Mouse (Mus musculus): ENCODE results near the gene Sox15. TPM values are rescaled to one million over a fixed set of nuclear protein-coding genes. Genes with fewer than 3 reads are reported as not detected.
"Not testable (repeated sequence)": the region's sequence is repeated elsewhere in the genome, so short reads cannot be mapped to it uniquely, and the experiment has no call there.

Gene Sox15
- total RNA-seq, 2 experiments from 2014 or later = not detected

- DNase-seq = no peak
- intact Hi-C loops (cut with DNase I) = no loop called here
Observed at GRCm38 (mm10) chr11:69693421-69693965, 38.4 kb downstream of the Sox15 start.

DNA sequence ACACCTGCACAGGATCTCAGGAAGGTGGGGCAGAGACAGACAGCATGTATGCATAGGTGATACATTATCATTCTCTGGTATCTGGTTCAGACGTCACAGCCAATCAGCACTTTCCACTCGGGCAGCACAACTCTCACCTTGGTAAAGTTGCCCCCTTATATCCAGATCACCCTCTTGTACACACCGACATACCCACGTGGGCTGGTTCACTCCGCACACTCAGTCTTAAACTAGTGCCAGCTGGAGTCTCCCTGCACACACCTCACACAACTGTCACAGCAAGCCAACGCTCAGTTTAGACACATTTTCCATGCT is 39.9 kb downstream of the Sox15 start:
- intact Hi-C loops (cut with DNase I) = no loop called here

GRCm38 (mm10) chr11:69695361-69696181 is 40.5 kb downstream of the Sox15 start, which contains the start of the genes Tnfsf12 and Tnfsfm13:
Gene Tnfsf12, minus strand, starts transcription at chr11:69695849.
Gene Tnfsfm13, minus strand, starts transcription at chr11:69696098.
- DNase-seq = peak; percentile 73 to 85
- intact Hi-C loops (cut with DNase I) = no loop called here

More for the DNA sequence above, 39.9 kb downstream of the Sox15 start:
- DNase-seq = no peak

DNA sequence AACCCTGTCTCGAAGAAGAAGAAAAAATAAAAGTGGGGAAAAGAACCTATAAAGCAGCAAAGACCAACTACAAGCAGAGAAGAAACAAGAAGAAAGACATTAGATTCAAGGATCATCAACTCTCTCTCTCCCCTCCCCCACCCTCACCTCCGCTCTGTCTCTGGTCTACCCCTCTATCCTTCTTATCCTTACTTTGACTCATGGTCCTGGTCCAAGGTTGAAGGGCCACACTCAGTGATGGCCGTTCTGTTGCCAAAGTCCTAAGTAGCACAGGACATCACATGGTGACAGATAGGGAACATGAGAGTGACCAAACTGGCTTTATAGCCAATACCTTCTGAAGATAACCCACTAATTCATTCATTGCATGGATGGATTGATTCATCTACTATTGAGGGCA is 42.3 kb downstream of the Sox15 start:
- intact Hi-C loops (cut with DNase I) = no loop called here

DNA sequence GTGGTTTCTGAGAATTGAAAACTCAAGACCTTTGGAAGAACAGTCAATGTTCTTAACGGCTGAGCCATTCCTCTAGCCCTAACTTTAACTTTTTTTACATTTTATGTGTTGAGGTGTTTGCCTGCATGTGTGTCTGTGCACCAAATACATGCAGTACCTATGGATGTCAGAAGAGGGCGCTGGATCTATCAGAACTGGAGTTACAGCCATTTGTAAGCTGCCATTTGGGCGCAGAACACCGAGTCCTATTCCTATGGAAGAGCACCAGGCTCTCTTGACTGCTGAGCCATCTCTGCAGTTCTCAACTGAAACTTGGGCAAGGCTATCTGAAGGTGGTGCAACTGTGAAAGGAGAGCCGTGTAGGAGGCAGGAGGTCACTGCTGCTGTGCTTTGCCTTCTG is 43.5 kb downstream of the Sox15 start:
- no peak for DNase-seq
- intact Hi-C loops (cut with DNase I) = no loop called here

More for the DNA sequence above, 42.3 kb downstream of the Sox15 start:
- DNase-seq = no peak

DNA sequence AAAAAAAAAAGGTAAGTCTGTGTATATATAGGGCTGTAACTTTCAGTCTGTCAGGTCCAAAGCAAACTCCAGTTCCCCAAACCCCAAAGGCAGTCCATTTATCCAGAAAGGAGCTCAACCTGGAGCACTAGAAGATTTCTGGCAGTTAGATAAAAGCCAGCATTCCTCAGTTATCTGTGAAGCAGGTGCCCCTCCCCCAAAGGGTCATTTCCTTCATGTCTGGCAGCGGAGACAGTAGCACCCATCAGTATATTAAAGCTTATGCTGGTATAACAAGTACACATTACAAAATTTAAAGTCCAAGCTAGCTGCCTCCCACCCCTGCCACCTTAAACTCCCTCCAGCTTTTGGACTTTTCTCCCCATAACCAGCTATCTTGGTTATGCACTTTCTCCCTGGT is 44.5 kb downstream of the Sox15 start:
- DNase-seq = no peak
- intact Hi-C loops (cut with DNase I) = no loop called here

DNA sequence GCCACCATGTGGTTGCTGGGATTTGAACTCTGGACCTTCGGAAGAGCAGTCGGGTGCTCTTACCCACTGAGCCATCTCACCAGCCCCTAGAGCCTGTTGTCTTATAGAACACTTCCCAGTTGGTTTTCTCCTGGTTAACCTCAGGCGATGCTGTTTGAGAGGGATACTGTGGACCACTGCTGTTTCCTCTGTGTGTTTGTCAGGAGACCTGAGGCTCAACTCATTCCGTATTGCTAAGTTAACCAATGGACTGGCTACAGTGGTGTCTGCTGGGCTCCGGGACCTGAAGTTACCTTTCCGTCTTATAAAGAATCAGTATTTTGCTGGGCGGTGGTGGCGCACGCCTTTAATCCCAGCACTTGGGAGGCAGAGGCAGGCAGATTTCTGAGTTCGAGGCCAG is 47.8 kb downstream of the Sox15 start:
- DNase-seq; intact Hi-C loops (cut with DNase I): not testable (repeated sequence)

DNA sequence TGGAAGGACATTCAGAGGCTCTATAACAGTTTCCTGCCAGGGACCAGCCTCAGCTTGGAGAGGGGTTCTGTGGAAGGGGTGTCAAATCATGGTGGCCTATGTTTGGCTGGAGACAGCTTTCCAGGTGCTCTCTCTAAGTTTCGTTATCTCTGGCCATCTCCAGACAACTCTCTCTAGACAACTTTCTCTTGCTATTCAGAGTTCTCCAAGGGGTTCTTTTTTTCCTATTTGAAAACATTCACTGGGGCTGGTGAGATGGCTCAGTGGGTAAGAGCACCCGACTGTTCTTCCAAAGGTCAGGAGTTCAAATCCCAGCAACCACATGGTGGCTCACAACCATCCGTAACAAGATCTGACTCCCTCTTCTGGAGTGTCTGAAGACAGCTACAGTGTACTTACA is 48.3 kb downstream of the Sox15 start:
- intact Hi-C loops (cut with DNase I) = not testable (repeated sequence)

DNA sequence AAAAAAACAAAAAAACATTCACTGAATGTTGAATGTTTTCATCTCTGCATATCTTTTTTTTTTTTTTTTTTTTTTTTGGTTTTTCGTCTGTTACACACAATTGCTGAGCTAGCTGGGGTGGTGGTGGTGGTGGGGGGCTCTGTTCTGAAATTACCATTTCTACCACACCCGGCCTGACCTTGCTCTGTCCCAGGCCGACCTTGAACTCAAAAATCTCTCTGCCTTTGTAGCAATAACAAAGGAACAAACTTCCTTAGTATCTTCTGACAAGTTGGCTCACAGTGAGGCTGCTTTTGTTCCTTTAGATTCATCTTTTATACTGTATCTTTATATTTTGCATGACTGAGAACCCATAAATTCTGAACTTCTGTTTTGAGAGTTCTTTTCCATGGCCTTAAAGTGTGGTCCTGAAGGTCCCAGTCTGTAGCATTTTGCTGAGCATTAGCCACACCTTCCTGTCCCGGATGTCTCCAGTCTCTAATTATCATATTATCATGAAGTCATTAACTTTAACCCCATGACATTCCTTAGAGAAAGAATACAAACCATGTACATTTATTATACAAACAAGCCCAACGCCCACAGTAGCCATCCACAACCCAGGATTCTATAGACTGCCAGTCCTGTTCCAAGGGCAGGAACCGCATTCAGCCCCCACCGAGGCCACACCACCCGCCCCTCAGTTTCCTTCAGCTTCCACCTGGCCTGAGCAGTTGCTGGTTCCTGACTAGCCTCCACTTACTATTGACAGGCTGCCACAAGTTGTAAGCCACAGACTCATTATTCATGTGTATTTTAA is 48.9 kb downstream of the Sox15 start:
- DNase-seq = no peak
- intact Hi-C loops (cut with DNase I) = no loop called here

More for the DNA sequence above, 48.3 kb downstream of the Sox15 start:
- DNase-seq = not testable (repeated sequence)

- no peak for DNase-seq
- intact Hi-C loops (cut with DNase I) = loop anchor here (5.0 kb wide), 1 partner anchor 48 kb away; no protein-coding TSS in a partner anchor
Observed at GRCm38 (mm10) chr11:69704613-69705010, 49.5 kb downstream of the Sox15 start.

Small RNAs within 50 kb of the gene (microRNA-seq; reads per million reads assigned to microRNA genes)
- gene Mir1934 (1.4 to 3.0 reads per million in 2 experiments), gene Mir467f (0 reads per million in 2 experiments)

Other genes with a start within 250 kb of the Sox15 start
- 10 to 100 TPM; 23.0 to 27.2 TPM for gene Kdm6b, start 241.6 kb upstream of the Sox15 start, total RNA-seq (2021)
- gene Dnah2, start 106.2 kb upstream of the Sox15 start, total RNA-seq (2021) = under 1 TPM; 0.13 to 0.27 TPM
- under 1 TPM; 0.23 to 0.62 TPM for gene Efnb3, start 95.1 kb upstream of the Sox15 start, total RNA-seq (2021)
- 1 to 10 TPM; 2.6 to 2.8 TPM for gene Wrap53, start 75.1 kb upstream of the Sox15 start, total RNA-seq (2021)
- gene Trp53, start 75.0 kb upstream of the Sox15 start, total RNA-seq (2021) = 10 to 100 TPM; 10.7 to 15.8 TPM
- gene Atp1b2, start 49.4 kb upstream of the Sox15 start, total RNA-seq (2021) = 100 to 1,000 TPM; 380 to 461 TPM
- not detected for gene Shbg, start 37.4 kb upstream of the Sox15 start, total RNA-seq (2021)
- 1 to 10 TPM; 3.0 to 3.2 TPM for gene Sat2, start 33.3 kb upstream of the Sox15 start, total RNA-seq (2021)
- gene Fxr2, start 22.3 kb upstream of the Sox15 start, total RNA-seq (2021) = 10 to 100 TPM; 77.7 to 91.9 TPM
- gene Mpdu1, start 7.3 kb downstream of the Sox15 start, total RNA-seq (2021) = 1 to 10 TPM; 8.0 to 8.3 TPM
- 1 to 10 TPM; 2.6 to 3.2 TPM for gene Cd68, start 10.8 kb downstream of the Sox15 start, total RNA-seq (2021)
- gene Eif4a1, start 17.1 kb downstream of the Sox15 start, total RNA-seq (2021) = 100 to 1,000 TPM in 1 of 2 experiments, 10 to 100 TPM in 1; 74.1 to 103 TPM
- 10 to 100 TPM; 22.7 TPM for gene Senp3, start 26.8 kb downstream of the Sox15 start, total RNA-seq (2021)
- gene Tnfsf13, start 30.5 kb downstream of the Sox15 start, total RNA-seq (2021) = under 1 TPM; 0.39 to 0.92 TPM
- 10 to 100 TPM in 1 of 2 experiments, 1 to 10 TPM in 1; 8.6 to 10.4 TPM for gene Tnfsf12, start 40.5 kb downstream of the Sox15 start, total RNA-seq (2021)
- 1 to 10 TPM; 1.3 to 1.5 TPM for gene Tnfsfm13, start 40.8 kb downstream of the Sox15 start, total RNA-seq (2021)
- 10 to 100 TPM; 28.7 to 29.2 TPM for gene Polr2a, start 103.3 kb downstream of the Sox15 start, total RNA-seq (2021)
- gene Slc35g3, start 106.7 kb downstream of the Sox15 start, total RNA-seq (2021) = not detected
- 10 to 100 TPM; 24.3 to 26.2 TPM for gene Zbtb4, start 110.6 kb downstream of the Sox15 start, total RNA-seq (2021)
- 10 to 100 TPM; 29.2 to 33.1 TPM for gene Chrnb1, start 140.6 kb downstream of the Sox15 start, total RNA-seq (2021)
- gene Fgf11, start 146.5 kb downstream of the Sox15 start, total RNA-seq (2021) = 1 to 10 TPM; 4.6 to 4.8 TPM
- gene Tmem102, start 150.3 kb downstream of the Sox15 start, total RNA-seq (2021) = under 1 TPM; 0.12 to 0.20 TPM
- not detected for gene Gm39566, start 160.0 kb downstream of the Sox15 start, total RNA-seq (2021)
- not detected for gene Spem2, start 163.2 kb downstream of the Sox15 start, total RNA-seq (2021)
- gene Spem1, start 166.9 kb downstream of the Sox15 start, total RNA-seq (2021) = not detected
- 1 to 10 TPM; 2.4 to 2.9 TPM for gene Nlgn2, start 182.5 kb downstream of the Sox15 start, total RNA-seq (2021)
- gene Tmem256, start 183.2 kb downstream of the Sox15 start, total RNA-seq (2021) = 100 to 1,000 TPM; 104 to 140 TPM
- gene Plscr3, start 191.1 kb downstream of the Sox15 start, total RNA-seq (2021) = 10 to 100 TPM; 10.6 to 11.2 TPM
- gene Tnk1, start 203.4 kb downstream of the Sox15 start, total RNA-seq (2021) = not detected
- not detected for gene Tmem95, start 222.7 kb downstream of the Sox15 start, total RNA-seq (2021)
- gene Kctd11, start 226.1 kb downstream of the Sox15 start, total RNA-seq (2021) = 1 to 10 TPM; 1.3 to 1.5 TPM
- 1 to 10 TPM in 1 of 2 experiments, under 1 TPM in 1; 0.27 to 1.1 TPM for gene Acap1, start 240.2 kb downstream of the Sox15 start, total RNA-seq (2021)
- under 1 TPM in 1 of 2 experiments, not detected in 1; 0.59 TPM for gene 2810408A11Rik, start 245.7 kb downstream of the Sox15 start, total RNA-seq (2021)
- gene Neurl4, start 245.8 kb downstream of the Sox15 start, total RNA-seq (2021) = 10 to 100 TPM; 22.9 to 23.1 TPM